Mouse (Mus musculus) MEL (cell line): ENCODE measurements around the gene Rora. TPM values are rescaled to one million over a fixed set of nuclear protein-coding genes. Genes with fewer than 3 reads are reported as not detected.

Experiments used
- DNase-seq: peaks from one replicate; pipeline ENCODE4 v3.0.0; 2011; ENCODE audit warnings: low read depth, low spot score
- H3K27ac ChIP-seq: 2 replicates; pipeline ENCODE4 v1.5.1; 2012; ENCODE audit warnings: low read depth, mild to moderate bottlenecking, control low read depth, low read length, moderate library complexity; ENCODE audit not compliant: control insufficient read depth
- H3K27me3 ChIP-seq, 2 experiments: fragments of 150-350 bp in 1 of 2; sonication (generic) in 1 of 2; 2 replicates each; pipeline ENCODE4 v1.6.1; 2012; ENCODE audit warnings: low read length in 2 of 2, mild to moderate bottlenecking in 2 of 2, improper control_type of control experiment in 1 of 2, moderate library complexity in 1 of 2; ENCODE audit not compliant: insufficient read depth in 2 of 2, control insufficient read depth in 1 of 2
- H3K36me3 ChIP-seq, 2 experiments: 2 replicates each; pipeline ENCODE4 v1.6.1; 2012 to 2014; ENCODE audit warnings: low read length in 2 of 2, improper control_type of control experiment in 1 of 2, inconsistent platforms in 1 of 2, mild to moderate bottlenecking in 1 of 2; ENCODE audit not compliant: insufficient read depth in 2 of 2, control insufficient read depth in 1 of 2
- H3K4me1 ChIP-seq, 2 experiments: fragments of 150-350 bp in 1 of 2; sonication (generic) in 1 of 2; 2 replicates each; pipeline ENCODE4 v1.6.1; 2012; ENCODE audit warnings: low read length in 2 of 2, improper control_type of control experiment in 1 of 2, mild to moderate bottlenecking in 1 of 2; ENCODE audit not compliant: insufficient read depth in 2 of 2, control insufficient read depth in 1 of 2
- H3K4me3 ChIP-seq, 2 experiments: fragments of 150-350 bp in 1 of 2; sonication (generic) in 1 of 2; 2 replicates each; pipeline ENCODE4 v1.5.1; 2012; ENCODE audit warnings: low read depth in 2 of 2, low read length in 2 of 2, mild to moderate bottlenecking in 2 of 2, moderate library complexity in 2 of 2, control low read depth in 1 of 2, improper control_type of control experiment in 1 of 2; ENCODE audit not compliant: control insufficient read depth in 1 of 2, insufficient read depth in 1 of 2
- H3K79me2 ChIP-seq: 2 replicates; pipeline ENCODE4 v1.6.1; 2012; ENCODE audit warnings: mild to moderate bottlenecking, low read length, moderate library complexity; ENCODE audit not compliant: control insufficient read depth, poor library complexity, insufficient read depth
- H3K9ac ChIP-seq: 2 replicates; pipeline ENCODE4 v1.6.1; 2012; ENCODE audit warnings: low read depth, mild to moderate bottlenecking, control low read depth, low read length, moderate library complexity; ENCODE audit not compliant: control insufficient read depth, poor library complexity, severe bottlenecking
- H3K9me3 ChIP-seq: fragments of 150-350 bp; sonication (generic); replicated peaks from 2 replicates; pipeline ENCODE4 v1.6.1; 2012; ENCODE audit warnings: mild to moderate bottlenecking, low read length, improper control_type of control experiment, moderate library complexity; ENCODE audit not compliant: insufficient read depth
- E2F4 ChIP-seq: IDR thresholded peaks from 2 replicates; pipeline ENCODE4 v1.6.1; 2011; ENCODE audit warnings: low read depth, low read length, improper control_type of control experiment, borderline replicate concordance
- ELF1 ChIP-seq: IDR thresholded peaks from 2 replicates; pipeline ENCODE4 v1.6.1; 2014; ENCODE audit warnings: low read depth, mild to moderate bottlenecking, inconsistent platforms, low read length, improper control_type of control experiment, moderate library complexity
- EP300 ChIP-seq, 2 experiments: IDR thresholded peaks; 2 replicates each; pipeline ENCODE4 v1.6.1; 2011; ENCODE audit warnings: improper control_type of control experiment in 2 of 2, low read length in 2 of 2, low read depth in 1 of 2, mild to moderate bottlenecking in 1 of 2
- GABPA ChIP-seq: IDR thresholded peaks from 2 replicates; pipeline ENCODE4 v1.6.1; 2012; ENCODE audit warnings: low read depth, mild to moderate bottlenecking, inconsistent platforms, low read length, improper control_type of control experiment, moderate library complexity
- GATA1 ChIP-seq: IDR thresholded peaks from 2 replicates; pipeline ENCODE4 v1.6.1; 2011; ENCODE audit warnings: low read depth, low read length, improper control_type of control experiment
- HCFC1 ChIP-seq: IDR thresholded peaks from 2 replicates; pipeline ENCODE4 v1.6.1; 2012; ENCODE audit warnings: low read depth, mild to moderate bottlenecking, inconsistent platforms, low read length, improper control_type of control experiment, moderate library complexity
- MAFK ChIP-seq: IDR thresholded peaks from 2 replicates; pipeline ENCODE4 v1.6.1; 2011; ENCODE audit warnings: low read depth, mild to moderate bottlenecking, low read length, improper control_type of control experiment, borderline replicate concordance
- MAZ ChIP-seq: IDR thresholded peaks from 2 replicates; pipeline ENCODE4 v1.6.1; 2012; ENCODE audit warnings: low read depth, mild to moderate bottlenecking, inconsistent platforms, low read length, improper control_type of control experiment
- MEF2A ChIP-seq: IDR thresholded peaks from 2 replicates; pipeline ENCODE4 v1.6.1; 2014; ENCODE audit warnings: low read depth, mild to moderate bottlenecking, inconsistent platforms, low read length, improper control_type of control experiment; ENCODE audit not compliant: poor library complexity, insufficient replicate concordance, severe bottlenecking; ENCODE audit errors: extremely low read depth
- MYB ChIP-seq: IDR thresholded peaks from 2 replicates; pipeline ENCODE4 v1.6.1; 2011; ENCODE audit warnings: mild to moderate bottlenecking, low read depth, low read length, improper control_type of control experiment
- NRF1 ChIP-seq: IDR thresholded peaks from 2 replicates; pipeline ENCODE4 v1.6.1; 2014; ENCODE audit warnings: low read depth, mild to moderate bottlenecking, inconsistent platforms, low read length, improper control_type of control experiment, moderate library complexity; ENCODE audit not compliant: poor library complexity, insufficient read depth, severe bottlenecking
- POLR2A ChIP-seq, 2 experiments: IDR thresholded peaks; 2 replicates each; pipeline ENCODE4 v1.6.1; 2011 to 2012; ENCODE audit warnings: low read length in 2 of 2, mild to moderate bottlenecking in 2 of 2, control low read depth in 1 of 2, improper control_type of control experiment in 1 of 2, low read depth in 1 of 2, moderate library complexity in 1 of 2; ENCODE audit not compliant: control insufficient read depth in 1 of 2, insufficient read depth in 1 of 2, poor library complexity in 1 of 2
- POLR2AphosphoS2 ChIP-seq: IDR thresholded peaks from 2 replicates; pipeline ENCODE4 v1.6.1; 2011; ENCODE audit warnings: low read length, improper control_type of control experiment
- RCOR1 ChIP-seq: IDR thresholded peaks from 2 replicates; pipeline ENCODE4 v1.6.1; 2012; ENCODE audit warnings: low read depth, mild to moderate bottlenecking, inconsistent platforms, low read length, improper control_type of control experiment
- TAL1 ChIP-seq: IDR thresholded peaks from 2 replicates; pipeline ENCODE4 v1.6.1; 2012; ENCODE audit warnings: mild to moderate bottlenecking, inconsistent platforms, low read length, moderate library complexity, mixed read lengths
- TBP ChIP-seq: IDR thresholded peaks from 2 replicates; pipeline ENCODE4 v1.8.0; 2011; ENCODE audit warnings: low read depth, low read length, improper control_type of control experiment
- ZC3H11A ChIP-seq: IDR thresholded peaks from 2 replicates; pipeline ENCODE4 v1.6.1; 2012; ENCODE audit warnings: low read depth, mild to moderate bottlenecking, inconsistent platforms, low read length, improper control_type of control experiment
- ZKSCAN1 ChIP-seq: IDR thresholded peaks from 2 replicates; pipeline ENCODE4 v1.6.1; 2012; ENCODE audit warnings: low read depth, mild to moderate bottlenecking, inconsistent platforms, low read length, improper control_type of control experiment, moderate library complexity
- polyA plus RNA-seq, 2 experiments: library from polyadenylated mRNA; stranded (reverse) in 1 of 2; unstranded in 1 of 2; fragments of >175 nt in 1 of 2; fragments of >200 nt in 1 of 2; gene quantifications; 2 replicates each; pipeline versions ENCODE4 v1.2.1 to v1.2.4; 2012; ENCODE audit warnings: low replicate concordance in 2 of 2, low read depth in 1 of 2; ENCODE audit not compliant: insufficient read length in 2 of 2, insufficient read depth in 1 of 2, missing spikeins in 1 of 2
- total RNA-seq: library from RNA; depleted of rRNA; stranded (reverse); fragments of 300-350 nt; gene quantifications from 2 replicates; pipeline ENCODE4 v1.2.3, GENCODE M21; 2012

The Rora gene
- total and polyA plus RNA-seq, 3 experiments = not detected

GRCm38 (mm10) chr9:69073271-69073670, 419.7 kb downstream of the Rora start:
- Histone ChIP-seq H3K27ac (no peak overlapping the region), H3K27me3 (no peaks in the 10 kb centered on the region), H3K79me2 (no peaks in the 10 kb centered on the region), H3K9me3 (no peaks in the 10 kb centered on the region), H3K4me1 (no peaks in the 10 kb centered on the region), H3K9ac (no peak overlapping the region), H3K36me3 (no peaks in the 10 kb centered on the region), H3K4me3 (no peak overlapping the region)
- TF ChIP-seq GABPA = no peak
- no peak for TF ChIP-seq ZKSCAN1
- no peak for TF ChIP-seq GATA1
- no peak for TF ChIP-seq NRF1
- no peak for TF ChIP-seq TAL1
- TF ChIP-seq ZC3H11A = no peak
- no peak for TF ChIP-seq POLR2A (IDR thresholded peaks at IDR 0.05; ENCODE audit: control insufficient read depth in 1 of 2, insufficient read depth in 1 of 2, low read depth in 1 of 2, low read length in 2 of 2, poor library complexity in 1 of 2)
- TF ChIP-seq HCFC1 = no peak
- TF ChIP-seq E2F4 = no peak
- DNase-seq = no peak

- Histone ChIP-seq H3K9me3 (no peaks in the 10 kb centered on the region), H3K4me3 (no peak overlapping the region), H3K9ac (no peak overlapping the region), H3K36me3 (no peaks in the 10 kb centered on the region), H3K4me1 (no peaks in the 10 kb centered on the region), H3K27ac (no peak overlapping the region), H3K27me3 (no peaks in the 10 kb centered on the region), H3K79me2 (no peaks in the 10 kb centered on the region)
- TF ChIP-seq POLR2AphosphoS2 = no peak
- no peak for TF ChIP-seq MYB
- TF ChIP-seq MAZ = no peak
- no peak for TF ChIP-seq RCOR1
- TF ChIP-seq EP300 (IDR thresholded peaks at IDR 0.05; ENCODE audit: low read depth in 1 of 2, low read length in 2 of 2) = no peak
- no peak for TF ChIP-seq MEF2A
- no peak for TF ChIP-seq TBP
- no peak for TF ChIP-seq ELF1
- no peak for TF ChIP-seq MAFK
- no peak for DNase-seq
Measured at GRCm38 (mm10) chr9:69084086-69084719, 430.6 kb downstream of the Rora start.
